In the genomic region with DNA sequence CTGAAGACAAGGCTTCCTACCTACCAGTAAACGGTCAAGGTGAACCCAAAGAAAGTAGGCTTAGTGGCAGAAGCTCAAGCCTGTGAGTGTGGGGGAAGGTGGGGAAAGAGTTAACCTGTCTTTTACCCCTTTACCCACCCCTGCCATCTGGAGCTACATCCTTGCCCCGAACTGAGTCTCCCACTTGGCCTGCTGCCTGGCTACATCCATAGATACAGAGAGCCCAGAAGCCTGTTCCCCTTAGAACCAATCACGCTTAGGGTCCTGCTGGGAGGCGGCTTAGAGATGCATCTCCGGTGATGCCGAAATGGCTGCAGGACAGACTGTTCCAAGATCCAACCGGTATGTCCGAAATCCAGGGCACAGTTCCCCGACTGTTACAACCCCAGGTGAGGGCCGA, we compare ENCODE assay signal across 10 mouse cellular contexts. TPM values are rescaled to one million over a fixed set of nuclear protein-coding genes. Genes with fewer than 3 reads are reported as not detected.
DNase-seq lines count a peak whose midpoint lies in the region; ATAC-seq and TF ChIP-seq lines count a peak whose summit lies in the region.
"Had no signal": no experiment of that assay in that cellular context is flagged by ENCODE, and none has a peak within 500 bp of the region (broad histone marks: within the 10 kb centered on the region; RNA-seq: fewer than 3 reads in every experiment).

No protein-coding gene starts in this region.

- peak overlapping the region; percentile 67 for H3K4me3 ChIP-seq in heart, embryonic 16.5 days (ENCODE audit: low read length)
- H3K4me3 ChIP-seq in heart, adult 2 months, result no peak overlapping the region
- peak overlapping the region; percentile 50 for H3K4me3 ChIP-seq in hindbrain, embryonic 14.5 days (replicated peaks; ENCODE audit: low read length)
- H3K4me3 ChIP-seq in midbrain, embryonic 14.5 days (replicated peaks; ENCODE audit: low read depth, low read length), result peak overlapping the region; percentile 61

- peak overlapping the region; percentile 97 for H3K4me2 ChIP-seq in heart, embryonic 16.5 days (ENCODE audit: low read depth, low read length)
- peak overlapping the region; percentile 74 for H3K4me2 ChIP-seq in hindbrain, embryonic 14.5 days (replicated peaks)
- peak overlapping the region; percentile 86 for H3K4me2 ChIP-seq in midbrain, embryonic 14.5 days (ENCODE audit: low read length)

- peaks cover 58% of the 10 kb centered on the region for H3K27me3 ChIP-seq in heart, embryonic 16.5 days (ENCODE audit: control insufficient read depth, insufficient read depth, low read length)
- H3K27me3 ChIP-seq in heart, adult 2 months (ENCODE audit: control insufficient read depth, insufficient read depth, low read length), result peaks cover 2% of the 10 kb centered on the region; the same call in 1 of the 2 replicates
- peaks cover 35% of the 10 kb centered on the region for H3K27me3 ChIP-seq in hindbrain, embryonic 14.5 days (ENCODE audit: control insufficient read depth, insufficient read depth, low read length)
- H3K27me3 ChIP-seq in midbrain, embryonic 14.5 days (ENCODE audit: control insufficient read depth, insufficient read depth, low read length), result peaks cover 32% of the 10 kb centered on the region

- no peak overlapping the region for H3K9ac ChIP-seq in heart, embryonic 16.5 days (ENCODE audit: low read length)
- H3K9ac ChIP-seq in heart, adult 2 months (ENCODE audit: low read depth, low read length), result no peak overlapping the region
- peak overlapping the region; percentile 56 for H3K9ac ChIP-seq in hindbrain, embryonic 14.5 days
- H3K9ac ChIP-seq in midbrain, embryonic 14.5 days (replicated peaks; ENCODE audit: low read length), result peak overlapping the region; percentile 54; the same call in 1 of the 2 replicates

- no peak for DNase-seq in heart, adult 2 months
- peak; percentile 28 for DNase-seq in embryo, embryonic 9.5 days (ENCODE audit: extremely low spot score)
- no peak for DNase-seq in hindbrain, embryonic 14.5 days (ENCODE audit: low spot score)
- DNase-seq in midbrain, embryonic 14.5 days, result peak; percentile 54
- no peak for DNase-seq in adrenal gland, adult 18-20 months (ENCODE audit: low spot score in 2 of 2)
- DNase-seq in thymus, postnatal 36 days, result no peak
- DNase-seq in testis, postnatal 14 days (ENCODE audit: low spot score), result no peak

- H3K36me3 ChIP-seq in heart, embryonic 16.5 days (ENCODE audit: control insufficient read depth, insufficient read depth), result no peaks in the 10 kb centered on the region
- H3K36me3 ChIP-seq in heart, adult 2 months (ENCODE audit: control insufficient read depth, insufficient read depth, low read length), result no peaks in the 10 kb centered on the region
- no peaks in the 10 kb centered on the region for H3K36me3 ChIP-seq in hindbrain, embryonic 14.5 days (replicated peaks; ENCODE audit: control insufficient read depth, insufficient read depth)
- H3K36me3 ChIP-seq in midbrain, embryonic 14.5 days (ENCODE audit: control insufficient read depth, insufficient read depth, low read length), result no peaks in the 10 kb centered on the region

- intact Hi-C loops in heart, adult 2 months (cut with DNase I), result loop anchor here (5.0 kb wide), 1 partner anchor 89 kb away; no protein-coding TSS in a partner anchor

- TF ChIP-seq CTCF in heart, adult 2 months (IDR thresholded peaks at IDR 0.05), result no peak

- WGBS in heart, embryonic 16.5 days, result 6% methylated on average over 10 of the region's 10 CpGs
- 7% methylated on average over 10 of the region's 10 CpGs for WGBS in heart, adult 2 months
- WGBS in hindbrain, embryonic 14.5 days, result 5% methylated on average over 10 of the region's 10 CpGs
- 4% methylated on average over 10 of the region's 10 CpGs for WGBS in midbrain, embryonic 14.5 days

- H3K27ac ChIP-seq in heart, embryonic 16.5 days (ENCODE audit: low read length), result no peak overlapping the region
- no peak overlapping the region for H3K27ac ChIP-seq in heart, adult 2 months
- H3K27ac ChIP-seq in hindbrain, embryonic 14.5 days, result no peak overlapping the region
- peak overlapping the region; percentile 17; the same call in 1 of the 2 replicates for H3K27ac ChIP-seq in midbrain, embryonic 14.5 days (replicated peaks; ENCODE audit: low read depth, low read length)

- no peak for TF ChIP-seq POLR2A in heart, adult 2 months (IDR thresholded peaks at IDR 0.05; ENCODE audit: insufficient read depth, low read depth, low read length)

- no peaks in the 10 kb centered on the region for H3K9me3 ChIP-seq in heart, embryonic 16.5 days (replicated peaks; ENCODE audit: control insufficient read depth, low read length)
- H3K9me3 ChIP-seq in hindbrain, embryonic 14.5 days (ENCODE audit: control insufficient read depth, low read length), result no peaks in the 10 kb centered on the region
- H3K9me3 ChIP-seq in midbrain, embryonic 14.5 days (ENCODE audit: control insufficient read depth, low read length), result no peaks in the 10 kb centered on the region

- TF ChIP-seq EP300 in heart, adult 2 months (IDR thresholded peaks at IDR 0.05; ENCODE audit: insufficient read depth, low read depth, low read length), result no peak

- ATAC-seq in heart, embryonic 16.5 days (replicated peaks; ENCODE audit: extremely low read depth, insufficient read depth, low FRiP score), result no peak
- no peak for ATAC-seq in hindbrain, embryonic 14.5 days (ENCODE audit: low FRiP score)
- ATAC-seq in midbrain, embryonic 14.5 days (ENCODE audit: low FRiP score, low TSS enrichment), result no peak

- no peaks in the 10 kb centered on the region for H3K79me2 ChIP-seq in heart, adult 2 months (replicated peaks; ENCODE audit: control insufficient read depth, insufficient read depth, low read length)

- H3K4me1 ChIP-seq in heart, embryonic 16.5 days (ENCODE audit: control insufficient read depth, insufficient read depth, low read length), result peaks cover 7% of the 10 kb centered on the region
- no peaks in the 10 kb centered on the region for H3K4me1 ChIP-seq in heart, adult 2 months (ENCODE audit: control insufficient read depth, insufficient read depth, low read length)
- peaks cover 25% of the 10 kb centered on the region for H3K4me1 ChIP-seq in hindbrain, embryonic 14.5 days (replicated peaks; ENCODE audit: control insufficient read depth, insufficient read depth, low read length)
- peaks cover 9% of the 10 kb centered on the region for H3K4me1 ChIP-seq in midbrain, embryonic 14.5 days (ENCODE audit: control insufficient read depth, insufficient read depth, low read length)

RNA-seq across cellular contexts. Expression of gene Chst8, which starts 1.5 kb away (rescaled TPM):
- 0.75 and 1.2 TPM in 2 replicates for polyA plus RNA-seq in heart, embryonic 16.5 days (2015; fragmentation: Nextera tagmentation; extraction: Ambion mirVana)
- total RNA-seq in heart, adult 2 months (2021), result under 1 TPM in 1 of 2 experiments, not detected in 1; 0.39 TPM
- 0.23 and 0.41 TPM in 2 replicates for polyA plus RNA-seq in heart, adult 2 months (2012; rRNA removed)
- polyA plus RNA-seq in hindbrain, embryonic 14.5 days (2014; fragmentation: Nextera tagmentation; extraction: Ambion mirVana), result 8.5 and 10.4 TPM in 2 replicates
- 14.7 and 14.9 TPM in 2 replicates for polyA plus RNA-seq in midbrain, embryonic 14.5 days (2014; fragmentation: Nextera tagmentation; extraction: Ambion mirVana)
- total RNA-seq in adrenal gland, adult 18-20 months (2021), result 10 to 100 TPM; 10.6 to 12.7 TPM
- total RNA-seq: granulocyte monocyte progenitor cell, adult 5-6 weeks; monocyte, adult 5-6 weeks had no signal

Comparison
In these comparisons a context has a peak if more than half of its experiments do, and no peak if none do; other contexts are left out.
1. H3K9ac ChIP-seq: peak in hindbrain, embryonic 14.5 days (single experiment) and midbrain, embryonic 14.5 days (single experiment); none in heart, embryonic 16.5 days (single experiment) and heart, adult 2 months (single experiment).
2. DNase-seq: peak in embryo, embryonic 9.5 days (single experiment) and midbrain, embryonic 14.5 days (single experiment); none in heart, adult 2 months (0 of 2), hindbrain, embryonic 14.5 days (single experiment), adrenal gland, adult 18-20 months (0 of 2), thymus, postnatal 36 days (0 of 2) and testis, postnatal 14 days (single experiment).
3. Peak in every context shown above with its lines, with median percentiles within 50 percentile points of each other: H3K4me2 ChIP-seq.